Mouse (Mus musculus): ENCODE results near the gene Ccl9. TPM values are rescaled to one million over a fixed set of nuclear protein-coding genes. Genes with fewer than 3 reads are reported as not detected.
"Not testable (repeated sequence)": the region's sequence is repeated elsewhere in the genome, so short reads cannot be mapped to it uniquely, and the experiment has no call there.

Ccl9 gene
- polyA plus RNA-seq, 1 experiment from 2014 or later = 1.1 TPM

GRCm38 (mm10) chr11:83560405-83560804 lies 18.0 kb downstream of the Ccl9 start:
- no peak overlapping the region for H3K4me3 ChIP-seq (ENCODE audit: low read depth, low read length)
- no peak for ATAC-seq (replicated peaks; ENCODE audit: low FRiP score)
- no peak for DNase-seq (ENCODE audit: low spot score)
- H3K27me3 ChIP-seq (ENCODE audit: control insufficient read depth, insufficient read depth, low read length) = no peaks in the 10 kb centered on the region
- H3K9ac ChIP-seq (ENCODE audit: low read length) = no peak overlapping the region
- no peaks in the 10 kb centered on the region for H3K4me1 ChIP-seq (replicated peaks; ENCODE audit: control insufficient read depth, insufficient read depth, low read length)
- H3K9me3 ChIP-seq (ENCODE audit: control insufficient read depth, low read length) = no peaks in the 10 kb centered on the region
- H3K36me3 ChIP-seq (ENCODE audit: control insufficient read depth, insufficient read depth, low read length) = no peaks in the 10 kb centered on the region
- no peak overlapping the region for H3K27ac ChIP-seq (ENCODE audit: low read depth, low read length)
- 79% methylated on average over 6 of the region's 6 CpGs for WGBS
- no peak overlapping the region for H3K4me2 ChIP-seq (ENCODE audit: low read depth, low read length, severe bottlenecking)

GRCm38 (mm10) chr11:83557074-83557473 lies 21.4 kb downstream of the Ccl9 start:
- DNase-seq (ENCODE audit: low spot score) = no peak
- H3K9me3 ChIP-seq (ENCODE audit: control insufficient read depth, low read length) = no peaks in the 10 kb centered on the region
- no peak overlapping the region for H3K27ac ChIP-seq (ENCODE audit: low read depth, low read length)
- 39% methylated on average over 10 of the region's 10 CpGs for WGBS
- no peaks in the 10 kb centered on the region for H3K36me3 ChIP-seq (ENCODE audit: control insufficient read depth, insufficient read depth, low read length)
- no peak overlapping the region for H3K4me2 ChIP-seq (ENCODE audit: low read depth, low read length, severe bottlenecking)
- no peaks in the 10 kb centered on the region for H3K4me1 ChIP-seq (replicated peaks; ENCODE audit: control insufficient read depth, insufficient read depth, low read length)
- no peaks in the 10 kb centered on the region for H3K27me3 ChIP-seq (ENCODE audit: control insufficient read depth, insufficient read depth, low read length)
- no peak overlapping the region for H3K9ac ChIP-seq (ENCODE audit: low read length)
- no peak for ATAC-seq (replicated peaks; ENCODE audit: low FRiP score)
- H3K4me3 ChIP-seq (ENCODE audit: low read depth, low read length) = no peak overlapping the region

GRCm38 (mm10) chr11:83556085-83556781 lies 22.2 kb downstream of the Ccl9 start:
- 38% methylated on average over 8 of the region's 8 CpGs for WGBS
- no peak; the same call in 1 of the 2 replicates for ATAC-seq (replicated peaks; ENCODE audit: low FRiP score)
- DNase-seq (ENCODE audit: low spot score) = no peak
- Histone ChIP-seq H3K4me3 (ENCODE audit: low read depth, low read length) (no peak overlapping the region), H3K9me3 (ENCODE audit: control insufficient read depth, low read length) (no peaks in the 10 kb centered on the region), H3K27ac (ENCODE audit: low read depth, low read length) (no peak overlapping the region), H3K4me1 (replicated peaks; ENCODE audit: control insufficient read depth, insufficient read depth, low read length) (no peaks in the 10 kb centered on the region), H3K27me3 (ENCODE audit: control insufficient read depth, insufficient read depth, low read length) (no peaks in the 10 kb centered on the region), H3K4me2 (ENCODE audit: low read depth, low read length, severe bottlenecking) (no peak overlapping the region), H3K36me3 (ENCODE audit: control insufficient read depth, insufficient read depth, low read length) (no peaks in the 10 kb centered on the region), H3K9ac (ENCODE audit: low read length) (no peak overlapping the region)

DNA sequence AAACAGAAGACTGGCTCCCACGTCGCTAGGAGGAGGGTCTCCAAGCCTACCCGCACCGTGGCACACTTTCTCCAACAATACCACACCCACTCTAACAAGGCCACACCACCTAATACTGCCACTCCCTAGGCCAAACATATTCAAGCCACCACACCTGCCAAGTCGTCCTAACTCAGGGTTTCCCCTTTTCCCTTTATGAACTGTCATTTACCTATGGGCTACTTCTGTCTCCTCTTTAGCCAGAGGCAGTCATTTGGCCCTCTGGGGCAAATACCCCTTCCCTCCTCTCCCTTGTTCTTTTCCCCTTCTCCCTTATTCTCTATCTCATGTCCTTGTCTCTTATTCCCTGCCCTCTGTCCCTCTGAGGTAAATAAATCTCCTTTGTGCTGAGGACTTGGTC lies 26.8 kb downstream of the Ccl9 start:
- H3K4me2 ChIP-seq (ENCODE audit: low read depth, low read length, severe bottlenecking) = no peak overlapping the region
- WGBS = 92% methylated on average over 5 of the region's 5 CpGs
- H3K9me3 ChIP-seq (ENCODE audit: control insufficient read depth, low read length) = no peaks in the 10 kb centered on the region
- H3K36me3 ChIP-seq (ENCODE audit: control insufficient read depth, insufficient read depth, low read length) = no peaks in the 10 kb centered on the region
- no peak for DNase-seq (ENCODE audit: low spot score)
- H3K27ac ChIP-seq (ENCODE audit: low read depth, low read length) = no peak overlapping the region
- no peak for ATAC-seq (replicated peaks; ENCODE audit: low FRiP score)
- no peak overlapping the region for H3K9ac ChIP-seq (ENCODE audit: low read length)
- H3K4me1 ChIP-seq (replicated peaks; ENCODE audit: control insufficient read depth, insufficient read depth, low read length) = no peaks in the 10 kb centered on the region
- H3K4me3 ChIP-seq (ENCODE audit: low read depth, low read length) = no peak overlapping the region
- no peaks in the 10 kb centered on the region for H3K27me3 ChIP-seq (ENCODE audit: control insufficient read depth, insufficient read depth, low read length)

DNA sequence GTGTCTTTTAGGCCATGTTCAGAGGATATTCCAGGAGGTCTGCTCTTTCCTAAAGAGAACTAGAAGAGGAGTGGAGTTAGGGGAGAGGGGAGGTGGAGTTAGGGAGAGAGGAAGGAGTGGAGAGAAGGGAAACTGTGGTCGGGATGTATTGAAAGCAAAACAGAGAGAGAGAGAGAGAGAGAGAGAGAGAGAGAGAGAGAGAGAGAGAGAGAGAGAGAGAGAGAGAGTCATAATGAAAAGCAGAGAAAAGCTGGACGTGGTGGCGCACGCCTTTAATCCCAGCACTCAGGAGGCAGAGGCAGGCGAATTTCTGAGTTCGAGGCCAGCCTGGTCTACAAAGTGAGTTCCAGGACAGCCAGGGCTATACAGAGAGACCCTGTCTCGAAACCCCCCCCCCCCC lies 27.4 kb downstream of the Ccl9 start:
- WGBS = 91% methylated on average over 7 of the region's 7 CpGs
- H3K4me2 ChIP-seq (ENCODE audit: low read depth, low read length, severe bottlenecking); H3K27me3 ChIP-seq (ENCODE audit: control insufficient read depth, insufficient read depth, low read length); ATAC-seq (replicated peaks; ENCODE audit: low FRiP score); H3K9me3 ChIP-seq (ENCODE audit: control insufficient read depth, low read length); H3K27ac ChIP-seq (ENCODE audit: low read depth, low read length); H3K9ac ChIP-seq (ENCODE audit: low read length); H3K36me3 ChIP-seq (ENCODE audit: control insufficient read depth, insufficient read depth, low read length); H3K4me3 ChIP-seq (ENCODE audit: low read depth, low read length); DNase-seq (ENCODE audit: low spot score); H3K4me1 ChIP-seq (replicated peaks; ENCODE audit: control insufficient read depth, insufficient read depth, low read length): not testable (repeated sequence)

DNA sequence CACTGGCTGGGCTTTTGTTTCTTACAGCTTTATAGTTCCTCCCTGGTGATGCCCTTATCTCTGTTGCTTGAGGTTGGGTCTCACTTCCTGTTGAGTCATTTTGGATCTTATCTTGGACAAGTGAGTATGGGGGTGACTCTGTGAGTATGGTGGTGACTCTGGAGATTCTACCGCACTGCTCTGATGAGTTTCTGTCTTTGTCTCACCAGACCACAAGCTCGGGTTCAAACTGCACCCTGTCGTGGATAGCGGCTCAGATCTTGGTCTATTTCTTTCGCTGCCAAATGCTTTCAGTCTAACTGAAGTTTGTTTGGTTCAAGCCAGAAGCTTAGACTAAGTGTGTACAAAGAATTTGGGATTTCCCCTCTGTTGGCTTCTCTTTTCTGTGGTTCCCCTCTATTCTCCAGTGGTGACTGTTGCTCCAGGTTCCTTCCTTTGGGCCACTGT lies 28.2 kb downstream of the Ccl9 start:
- 90% methylated on average over 5 of the region's 5 CpGs for WGBS
- no peaks in the 10 kb centered on the region for H3K4me1 ChIP-seq (replicated peaks; ENCODE audit: control insufficient read depth, insufficient read depth, low read length)
- H3K9ac ChIP-seq (ENCODE audit: low read length) = no peak overlapping the region
- H3K36me3 ChIP-seq (ENCODE audit: control insufficient read depth, insufficient read depth, low read length) = no peaks in the 10 kb centered on the region
- no peaks in the 10 kb centered on the region for H3K27me3 ChIP-seq (ENCODE audit: control insufficient read depth, insufficient read depth, low read length)
- no peaks in the 10 kb centered on the region for H3K9me3 ChIP-seq (ENCODE audit: control insufficient read depth, low read length)
- ATAC-seq (replicated peaks; ENCODE audit: low FRiP score) = no peak
- H3K4me2 ChIP-seq (ENCODE audit: low read depth, low read length, severe bottlenecking) = no peak overlapping the region
- H3K4me3 ChIP-seq (ENCODE audit: low read depth, low read length) = no peak overlapping the region
- H3K27ac ChIP-seq (ENCODE audit: low read depth, low read length) = no peak overlapping the region
- DNase-seq (ENCODE audit: low spot score) = no peak

DNA sequence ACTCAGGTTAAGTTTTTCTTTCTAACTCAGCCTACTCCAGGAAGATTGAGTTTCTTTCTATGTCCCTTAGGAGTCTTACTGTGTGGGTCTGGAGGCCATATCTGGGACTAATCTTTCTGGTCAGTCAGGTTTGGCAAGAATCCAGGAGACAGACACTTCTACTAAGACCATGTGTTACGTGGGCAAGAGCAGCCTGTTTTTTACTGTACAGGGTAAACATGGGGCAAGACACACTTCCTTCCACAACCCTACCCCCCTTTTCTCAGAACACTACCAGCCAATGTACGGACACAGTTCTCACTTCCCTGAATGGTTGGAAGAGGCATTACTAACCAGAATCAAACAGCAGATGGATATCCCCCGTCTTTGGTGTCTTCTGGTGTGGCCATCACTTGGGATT lies 34.2 kb downstream of the Ccl9 start:
- no peak overlapping the region for H3K4me3 ChIP-seq (ENCODE audit: low read depth, low read length)
- no peak overlapping the region for H3K27ac ChIP-seq (ENCODE audit: low read depth, low read length)
- no peaks in the 10 kb centered on the region for H3K9me3 ChIP-seq (ENCODE audit: control insufficient read depth, low read length)
- H3K36me3 ChIP-seq (ENCODE audit: control insufficient read depth, insufficient read depth, low read length) = no peaks in the 10 kb centered on the region
- no peaks in the 10 kb centered on the region for H3K27me3 ChIP-seq (ENCODE audit: control insufficient read depth, insufficient read depth, low read length)
- DNase-seq (ENCODE audit: low spot score) = no peak
- no peaks in the 10 kb centered on the region for H3K4me1 ChIP-seq (replicated peaks; ENCODE audit: control insufficient read depth, insufficient read depth, low read length)
- 75% methylated on average over 3 of the region's 3 CpGs for WGBS
- no peak overlapping the region for H3K4me2 ChIP-seq (ENCODE audit: low read depth, low read length, severe bottlenecking)
- ATAC-seq (replicated peaks; ENCODE audit: low FRiP score) = no peak
- H3K9ac ChIP-seq (ENCODE audit: low read length) = no peak overlapping the region

DNA sequence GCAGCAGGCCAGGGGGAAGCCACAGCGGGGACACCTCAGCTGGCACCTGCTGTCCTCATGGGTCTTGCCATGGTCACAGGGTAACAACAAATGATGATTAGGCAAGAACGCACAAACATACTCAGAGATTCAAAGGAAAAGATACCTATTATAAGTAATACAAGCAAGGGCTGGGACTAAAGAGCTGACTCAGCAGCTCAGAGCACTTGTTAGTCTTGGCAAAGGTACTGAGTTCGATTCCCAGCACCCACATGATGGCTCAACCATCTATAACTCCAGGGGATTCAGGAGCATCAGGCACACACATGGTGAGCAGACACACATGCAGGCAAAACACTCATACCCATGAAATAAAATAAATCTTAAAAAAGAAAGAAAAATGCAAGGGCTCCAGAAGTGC lies 37.0 kb downstream of the Ccl9 start:
- 90% methylated on average over 3 of the region's 3 CpGs for WGBS
- no peak for ATAC-seq (replicated peaks; ENCODE audit: low FRiP score)
- Histone ChIP-seq H3K4me3 (ENCODE audit: low read depth, low read length) (no peak overlapping the region), H3K9ac (ENCODE audit: low read length) (no peak overlapping the region), H3K9me3 (ENCODE audit: control insufficient read depth, low read length) (no peaks in the 10 kb centered on the region), H3K27me3 (ENCODE audit: control insufficient read depth, insufficient read depth, low read length) (no peaks in the 10 kb centered on the region), H3K4me2 (ENCODE audit: low read depth, low read length, severe bottlenecking) (no peak overlapping the region), H3K27ac (ENCODE audit: low read depth, low read length) (no peak overlapping the region), H3K4me1 (replicated peaks; ENCODE audit: control insufficient read depth, insufficient read depth, low read length) (no peaks in the 10 kb centered on the region), H3K36me3 (ENCODE audit: control insufficient read depth, insufficient read depth, low read length) (no peaks in the 10 kb centered on the region)
- DNase-seq (ENCODE audit: low spot score) = no peak

GRCm38 (mm10) chr11:83540931-83541330 lies 37.5 kb downstream of the Ccl9 start:
- no peaks in the 10 kb centered on the region for H3K27me3 ChIP-seq (ENCODE audit: control insufficient read depth, insufficient read depth, low read length)
- ATAC-seq (replicated peaks; ENCODE audit: low FRiP score) (no peak), DNase-seq (ENCODE audit: low spot score) (no peak)
- H3K36me3 ChIP-seq (ENCODE audit: control insufficient read depth, insufficient read depth, low read length) = no peaks in the 10 kb centered on the region
- no peak overlapping the region for H3K4me2 ChIP-seq (ENCODE audit: low read depth, low read length, severe bottlenecking)
- WGBS = 86% methylated on average over 2 of the region's 2 CpGs
- no peaks in the 10 kb centered on the region for H3K4me1 ChIP-seq (replicated peaks; ENCODE audit: control insufficient read depth, insufficient read depth, low read length)
- no peak overlapping the region for H3K27ac ChIP-seq (ENCODE audit: low read depth, low read length)
- no peak overlapping the region for H3K9ac ChIP-seq (ENCODE audit: low read length)
- H3K9me3 ChIP-seq (ENCODE audit: control insufficient read depth, low read length) = no peaks in the 10 kb centered on the region
- no peak overlapping the region for H3K4me3 ChIP-seq (ENCODE audit: low read depth, low read length)
